Mouse (Mus musculus) induced T-regulatory cell, adult 2 months (primary cell): ENCODE measurements at regions not wholly inside any gene's neighbourhood (a gene's known extent, or its start where the extent isn't known, plus 50 kb on each side); places are given as distances from the start of the nearest gene placed in this dataset.

ENCODE experiments used
- DNase-seq: peaks from one replicate; pipeline ENCODE4 v3.0.0-alpha.2; 2012; ENCODE audit warnings: low read depth

- DNase-seq, result no peak
Measured at GRCm38 (mm10) chr4:140463296-140463695, 202.5 kb downstream of the Arhgef10l start.

- no peak for DNase-seq
Measured at GRCm38 (mm10) chr4:140461317-140461716, 204.5 kb downstream of the Arhgef10l start.

GRCm38 (mm10) chr4:140449062-140449461 lies 202.5 kb upstream of the Igsf21 start:
- no peak for DNase-seq

- no peak for DNase-seq
Measured at GRCm38 (mm10) chr4:140446455-140446854, 199.9 kb upstream of the Igsf21 start.

GRCm38 (mm10) chr4:140445931-140446330 lies 199.3 kb upstream of the Igsf21 start:
- DNase-seq, result no peak

GRCm38 (mm10) chr4:140443221-140443620 lies 196.6 kb upstream of the Igsf21 start:
- DNase-seq, result no peak

GRCm38 (mm10) chr4:140441805-140442204 lies 195.2 kb upstream of the Igsf21 start:
- DNase-seq, result no peak

- DNase-seq, result no peak
Measured at GRCm38 (mm10) chr4:140439856-140440255, 193.3 kb upstream of the Igsf21 start.

GRCm38 (mm10) chr4:140436030-140436429 lies 189.4 kb upstream of the Igsf21 start:
- DNase-seq, result no peak

- no peak for DNase-seq
Measured at GRCm38 (mm10) chr4:140433744-140434542, 187.4 kb upstream of the Igsf21 start.

- DNase-seq, result no peak
Measured at GRCm38 (mm10) chr4:140432101-140432500, 185.5 kb upstream of the Igsf21 start.

- DNase-seq, result no peak
Measured at GRCm38 (mm10) chr4:140427039-140427438, 180.5 kb upstream of the Igsf21 start.

- no peak for DNase-seq
Measured at GRCm38 (mm10) chr4:140423791-140424190, 177.2 kb upstream of the Igsf21 start.

GRCm38 (mm10) chr4:140421926-140422585 lies 175.5 kb upstream of the Igsf21 start:
- DNase-seq, result no peak

- DNase-seq, result no peak
Measured at GRCm38 (mm10) chr4:140419720-140420412, 173.3 kb upstream of the Igsf21 start.

- DNase-seq, result no peak
Measured at GRCm38 (mm10) chr4:140412312-140412930, 165.8 kb upstream of the Igsf21 start.

GRCm38 (mm10) chr4:140408446-140408845 lies 161.9 kb upstream of the Igsf21 start:
- DNase-seq, result no peak

- DNase-seq, result no peak
Measured at GRCm38 (mm10) chr4:140406913-140407312, 160.3 kb upstream of the Igsf21 start.

GRCm38 (mm10) chr4:140405993-140406881 lies 159.7 kb upstream of the Igsf21 start:
- DNase-seq, result no peak

- DNase-seq, result no peak
Measured at GRCm38 (mm10) chr4:140405427-140405826, 158.8 kb upstream of the Igsf21 start.

GRCm38 (mm10) chr4:140403128-140403527 lies 156.5 kb upstream of the Igsf21 start:
- no peak for DNase-seq
